Mouse (Mus musculus) hindbrain, embryonic 12.5 days (tissue): ENCODE data around the gene Tex37. TPM values are rescaled to one million over a fixed set of nuclear protein-coding genes. Genes with fewer than 3 reads are reported as not detected.

Source experiments
- ATAC-seq: fragments of 200-750 bp; cut with Nextera tagmentation; 2 replicates; pipeline ENCODE4 v1.8.0; 2017; ENCODE audit warnings: moderate TSS enrichment; ENCODE audit not compliant: low FRiP score
- H3K27ac ChIP-seq: fragments of 300-500 bp; sonication (generic); 2 replicates; pipeline ENCODE4 v1.5.1; 2016; ENCODE audit warnings: mild to moderate bottlenecking
- H3K27me3 ChIP-seq: fragments of 300-500 bp; sonication (generic); 2 replicates; pipeline ENCODE4 v1.6.1; 2016; ENCODE audit warnings: mild to moderate bottlenecking
- H3K36me3 ChIP-seq: fragments of 300-500 bp; sonication (generic); 2 replicates; pipeline ENCODE4 v1.6.1; 2016; ENCODE audit warnings: mild to moderate bottlenecking
- H3K4me1 ChIP-seq: fragments of 300-500 bp; sonication (generic); 2 replicates; pipeline ENCODE4 v1.6.1; 2016
- H3K4me2 ChIP-seq: fragments of 300-500 bp; sonication (generic); replicated peaks from 2 replicates; pipeline ENCODE4 v1.6.1; 2016; ENCODE audit warnings: mild to moderate bottlenecking
- H3K4me3 ChIP-seq: fragments of 300-500 bp; sonication (generic); 2 replicates; pipeline ENCODE4 v1.5.1; 2016; ENCODE audit warnings: mild to moderate bottlenecking
- H3K9ac ChIP-seq: fragments of 300-500 bp; sonication (generic); 2 replicates; pipeline ENCODE4 v1.6.1; 2016; ENCODE audit warnings: mild to moderate bottlenecking, moderate library complexity
- H3K9me3 ChIP-seq: fragments of 300-500 bp; sonication (generic); replicated peaks from 2 replicates; pipeline ENCODE4 v1.6.1; 2016; ENCODE audit warnings: mild to moderate bottlenecking
- WGBS: fragments of 180-500 bp; shearing (Covaris S2); methylation state at CpG from one replicate; pipeline ENCODE4 v1.1.7; 2016; 5-methylcytosine and 5-hydroxymethylcytosine counted together
- polyA plus RNA-seq: library from polyadenylated mRNA; unstranded; fragments of >200 nt; fragmentation: Nextera tagmentation; extraction: Ambion mirVana; gene quantifications from 2 replicates; pipeline ENCODE4 v1.2.1, GENCODE M21; 2016

Gene Tex37
- not detected in 2 replicates for polyA plus RNA-seq

DNA sequence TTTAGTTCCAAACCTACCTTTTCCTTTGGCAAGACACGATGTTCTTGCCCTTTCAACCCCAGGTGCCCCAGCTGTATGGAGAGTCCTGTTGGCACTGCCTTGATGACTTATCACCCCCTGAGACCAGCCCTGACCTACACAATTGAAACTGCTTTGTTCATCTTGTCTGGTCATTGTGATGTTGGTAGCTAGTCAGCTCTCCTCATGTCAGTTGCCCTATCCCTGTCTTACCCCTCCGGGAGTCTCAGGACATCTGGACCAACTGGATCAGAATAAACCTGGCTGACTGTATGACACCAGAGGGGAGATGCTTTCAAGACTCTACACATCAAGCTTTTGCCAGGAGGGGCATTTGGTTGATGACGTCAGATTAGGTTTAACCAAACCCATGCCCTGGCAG is at the start of gene Tex37:
TSS of gene Tex37 (minus strand) at position 101 of the 400 bp plus-strand sequence.
- H3K36me3 ChIP-seq: no peaks in the 10 kb centered on the region
- 87% methylated on average over 3 of the region's 3 CpGs for WGBS
- no peak for ATAC-seq
- no peak within 1 kb of the TSS for H3K27ac ChIP-seq
- peaks cover 9% of the 10 kb centered on the region for H3K4me1 ChIP-seq
- no peak within 1 kb of the TSS for H3K9ac ChIP-seq
- 0 out of 2 replicates have a peak, but pooled peaks cover 3% of the 10 kb centered on the region for H3K27me3 ChIP-seq
- H3K4me2 ChIP-seq: no peak within 1 kb of the TSS
- H3K9me3 ChIP-seq: no peaks in the 10 kb centered on the region
- no peak within 1 kb of the TSS for H3K4me3 ChIP-seq

DNA sequence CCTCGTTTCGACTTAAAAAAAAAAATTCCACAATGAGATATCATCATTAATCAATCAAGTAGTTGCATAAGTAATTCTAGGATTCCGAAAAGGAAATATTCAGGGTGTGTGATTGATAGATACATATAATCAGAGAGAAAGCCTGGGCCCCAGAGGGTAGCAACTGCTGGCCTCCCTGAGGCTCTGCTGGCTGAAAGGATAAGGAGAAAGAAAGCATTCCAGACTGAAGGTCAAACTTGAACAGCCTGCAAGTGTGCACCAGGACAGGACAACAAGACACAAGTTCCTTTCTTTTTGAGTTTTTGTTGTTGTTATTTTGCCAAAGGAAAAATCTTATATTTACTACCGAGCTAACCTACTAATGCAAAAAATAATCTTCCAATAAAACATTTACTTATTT is 49.6 kb upstream of the Tex37 start:
- no peak for ATAC-seq
- no peak overlapping the region for H3K4me2 ChIP-seq
- H3K36me3 ChIP-seq: no peaks in the 10 kb centered on the region

DNA sequence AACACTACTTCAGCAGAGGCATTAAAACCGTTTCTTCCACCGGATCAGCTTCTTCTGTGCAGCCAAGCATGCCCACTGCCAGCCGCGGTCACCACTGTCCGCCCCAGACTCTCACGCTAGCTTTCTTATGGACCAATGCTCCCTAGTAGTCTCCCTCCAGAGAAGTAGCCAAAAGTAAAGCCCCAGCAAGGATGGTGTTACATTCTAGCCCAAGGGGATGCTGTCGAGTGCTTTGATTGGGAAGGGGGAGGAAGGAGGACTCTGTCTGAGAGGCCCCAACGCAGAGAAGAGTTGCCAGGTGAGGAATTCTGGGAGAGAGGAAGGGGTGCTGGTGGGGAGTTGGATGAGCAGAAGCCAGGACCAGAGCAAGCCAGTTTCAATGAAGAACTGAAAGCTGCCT is 48.7 kb upstream of the Tex37 start:
- H3K9me3 ChIP-seq: no peaks in the 10 kb centered on the region
- peak overlapping the region; percentile 17 for H3K4me3 ChIP-seq
- WGBS: 1% methylated on average over 8 of the region's 8 CpGs
- no peak overlapping the region for H3K27ac ChIP-seq
- peaks cover 28% of the 10 kb centered on the region for H3K27me3 ChIP-seq
- peaks cover 11% of the 10 kb centered on the region for H3K4me1 ChIP-seq
- no peak for ATAC-seq
- H3K9ac ChIP-seq: no peak overlapping the region; the same call in 1 of the 2 replicates
- no peaks in the 10 kb centered on the region for H3K36me3 ChIP-seq
- peak overlapping the region; percentile 48 for H3K4me2 ChIP-seq

More for the DNA sequence above, 49.6 kb upstream of the Tex37 start:
- H3K27ac ChIP-seq: no peak overlapping the region
- 54% methylated on average over 4 of the region's 4 CpGs for WGBS
- peaks cover 23% of the 10 kb centered on the region for H3K27me3 ChIP-seq
- H3K4me3 ChIP-seq: no peak overlapping the region
- no peaks in the 10 kb centered on the region for H3K9me3 ChIP-seq
- no peak overlapping the region for H3K9ac ChIP-seq
- peaks cover 11% of the 10 kb centered on the region for H3K4me1 ChIP-seq

DNA sequence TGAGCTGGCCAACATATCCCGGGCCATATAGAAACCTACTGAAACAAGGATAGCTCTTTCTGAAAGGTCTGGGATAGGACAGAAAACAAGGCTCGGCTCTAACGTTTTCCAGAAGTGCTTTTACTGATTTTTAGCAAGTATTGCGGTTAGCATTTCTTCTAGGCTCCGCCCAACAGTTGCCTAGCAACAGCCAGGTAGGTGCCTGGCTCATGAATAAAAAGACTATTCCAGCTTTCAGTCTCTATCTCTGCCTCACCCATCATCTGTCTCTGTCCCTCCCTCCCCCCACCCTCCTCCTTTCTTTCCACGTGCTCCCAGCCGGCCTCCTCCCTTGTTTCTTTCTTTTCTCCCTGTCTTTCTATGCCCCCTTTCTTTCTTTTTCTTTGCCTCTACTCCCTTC is 47.0 kb upstream of the Tex37 start:
- WGBS: 20% methylated on average over 7 of the region's 7 CpGs
- peaks cover 33% of the 10 kb centered on the region for H3K27me3 ChIP-seq

GRCm38 (mm10) chr6:70964116-70964830 is 45.5 kb upstream of the Tex37 start:
- Histone ChIP-seq H3K9ac (no peak overlapping the region), H3K36me3 (no peaks in the 10 kb centered on the region), H3K27me3 (peaks cover 46% of the 10 kb centered on the region), H3K4me1 (peaks cover 11% of the 10 kb centered on the region), H3K4me3 (no peak overlapping the region), H3K4me2 (no peak overlapping the region), H3K27ac (no peak overlapping the region), H3K9me3 (no peaks in the 10 kb centered on the region)
- 22% methylated on average over 6 of the region's 6 CpGs for WGBS
- ATAC-seq: no peak; the same call in 1 of the 2 replicates

More for the DNA sequence above, 47.0 kb upstream of the Tex37 start:
- Histone ChIP-seq H3K4me1 (peaks cover 11% of the 10 kb centered on the region), H3K4me3 (no peak overlapping the region), H3K27ac (no peak overlapping the region), H3K4me2 (no peak overlapping the region), H3K9ac (no peak overlapping the region), H3K9me3 (no peaks in the 10 kb centered on the region), H3K36me3 (no peaks in the 10 kb centered on the region)
- ATAC-seq: no peak

DNA sequence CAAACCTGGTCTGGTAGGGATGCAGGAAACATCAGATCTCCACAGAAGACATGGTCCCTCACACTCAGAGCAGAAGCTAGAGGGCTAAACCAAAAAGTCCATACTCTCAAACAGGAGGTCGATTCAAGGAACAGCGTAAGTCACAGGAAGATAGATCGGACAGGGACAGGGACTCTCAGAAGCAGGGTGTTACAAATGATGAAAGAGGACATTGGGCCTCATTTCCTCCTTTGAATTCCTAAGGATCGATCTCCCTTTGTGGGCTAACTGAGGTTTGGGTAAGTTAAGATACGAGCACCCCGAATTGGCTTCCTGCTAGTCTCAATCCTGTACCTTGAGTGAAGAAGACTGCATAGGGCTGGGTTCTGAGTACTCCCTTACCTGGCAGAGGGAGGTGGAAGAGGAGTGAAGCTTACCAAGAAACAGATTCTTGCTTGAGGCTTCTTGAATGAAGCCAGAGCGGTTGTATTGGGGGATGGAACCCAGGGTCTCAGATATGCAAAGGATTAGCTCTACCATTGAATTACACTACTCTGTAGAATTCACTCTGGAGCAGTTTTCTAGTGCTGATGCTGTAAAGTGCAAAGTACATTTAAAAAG is 38.7 kb upstream of the Tex37 start:
- WGBS: 8% methylated on average over 7 of the region's 7 CpGs
- no peak for ATAC-seq
- H3K36me3 ChIP-seq: no peaks in the 10 kb centered on the region

GRCm38 (mm10) chr6:70956936-70957335 is 38.2 kb upstream of the Tex37 start:
- WGBS: 2% methylated on average over 34 of the region's 34 CpGs
- peak overlapping the region; percentile 87 for H3K4me2 ChIP-seq
- no peaks in the 10 kb centered on the region for H3K36me3 ChIP-seq
- 0 out of 2 replicates have a peak overlapping the region, but pooled peaks have one; percentile 9 for H3K9ac ChIP-seq
- H3K4me3 ChIP-seq: peak overlapping the region; percentile 46
- H3K27ac ChIP-seq: no peak overlapping the region
- H3K4me1 ChIP-seq: peaks cover 9% of the 10 kb centered on the region
- ATAC-seq: peak; percentile 23; the same call in 1 of the 2 replicates
- peaks cover 78% of the 10 kb centered on the region for H3K27me3 ChIP-seq
- H3K9me3 ChIP-seq: no peaks in the 10 kb centered on the region

More for the DNA sequence above, 38.7 kb upstream of the Tex37 start:
- 0 out of 2 replicates have a peak overlapping the region, but pooled peaks have one; percentile 46 for H3K4me3 ChIP-seq
- H3K27me3 ChIP-seq: peaks cover 76% of the 10 kb centered on the region
- H3K9me3 ChIP-seq: no peaks in the 10 kb centered on the region
- no peak overlapping the region for H3K27ac ChIP-seq
- H3K4me1 ChIP-seq: peaks cover 9% of the 10 kb centered on the region
- H3K4me2 ChIP-seq: peak overlapping the region; percentile 87; the same call in 1 of the 2 replicates
- H3K9ac ChIP-seq: no peak overlapping the region

DNA sequence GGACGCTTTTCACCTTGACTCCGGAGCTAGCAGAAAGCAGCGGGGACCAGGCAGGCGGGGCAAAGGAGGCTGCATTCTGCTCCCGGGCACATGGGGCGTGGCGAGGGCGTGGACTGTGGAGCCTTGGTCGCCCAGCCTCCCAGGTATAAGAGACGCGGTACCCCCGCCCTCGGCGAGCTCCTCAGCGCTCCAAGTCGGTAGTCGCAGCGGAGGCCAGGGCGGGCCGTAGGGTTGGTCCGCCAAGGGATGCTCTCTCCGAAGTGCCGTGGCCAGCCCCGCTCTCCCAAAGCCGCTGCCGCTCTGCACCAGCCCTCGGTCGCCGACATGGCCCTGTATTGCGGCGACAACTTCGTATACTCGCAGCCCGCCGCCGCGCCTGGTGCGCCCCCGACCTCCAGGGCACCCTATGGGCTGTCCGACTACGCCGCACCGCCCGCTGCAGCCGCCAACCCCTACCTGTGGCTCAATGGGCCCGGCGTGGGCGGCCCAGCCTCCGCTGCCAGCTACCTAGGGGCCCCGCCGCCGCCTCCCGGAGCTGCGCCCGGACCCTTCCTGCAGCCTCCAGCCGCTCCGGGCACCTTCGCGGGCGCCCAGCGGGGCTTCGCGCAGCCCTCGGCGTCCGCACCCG is 37.7 kb upstream of the Tex37 start, which contains the start of gene Foxi3:
TSS of gene Foxi3 (plus strand) at position 247 of the 628 bp plus-strand sequence.
- peak; percentile 65 for ATAC-seq
- 1% methylated on average over 67 of the region's 67 CpGs for WGBS
- Histone ChIP-seq H3K9ac (0 out of 2 replicates have a peak within 1 kb of the TSS, but pooled peaks have one; percentile 9), H3K4me1 (peaks cover 9% of the 10 kb centered on the region), H3K4me2 (peak within 1 kb of the TSS; percentile 87), H3K27me3 (peaks cover 78% of the 10 kb centered on the region), H3K36me3 (no peaks in the 10 kb centered on the region), H3K9me3 (no peaks in the 10 kb centered on the region), H3K4me3 (peak within 1 kb of the TSS; percentile 46), H3K27ac (no peak within 1 kb of the TSS)

DNA sequence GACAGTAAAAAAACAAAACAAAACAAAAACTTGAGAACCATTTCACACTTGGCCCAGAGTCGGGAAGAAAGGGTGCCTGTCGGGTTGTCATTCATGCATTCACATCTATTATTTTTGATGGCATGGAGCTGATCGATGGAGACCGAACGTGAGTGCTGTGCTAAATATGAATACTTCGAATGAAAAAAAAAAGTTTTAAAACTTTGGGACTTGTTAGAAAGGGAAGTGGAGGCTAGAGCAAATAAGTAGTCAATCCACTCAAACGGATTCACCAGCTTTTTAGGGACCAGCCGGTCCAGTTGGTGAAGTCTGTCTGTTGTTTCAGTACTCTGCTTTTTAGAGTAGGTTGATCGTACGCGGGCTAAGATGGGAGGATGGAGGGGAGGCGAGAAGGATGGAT is 37.1 kb upstream of the Tex37 start:
- Histone ChIP-seq H3K36me3 (no peaks in the 10 kb centered on the region), H3K27ac (no peak overlapping the region), H3K4me1 (peaks cover 9% of the 10 kb centered on the region), H3K4me2 (peak overlapping the region; percentile 87), H3K27me3 (peaks cover 75% of the 10 kb centered on the region), H3K9me3 (no peaks in the 10 kb centered on the region), H3K4me3 (peak overlapping the region; percentile 46), H3K9ac (no peak overlapping the region)
- 2% methylated on average over 12 of the region's 12 CpGs for WGBS
- no peak for ATAC-seq

DNA sequence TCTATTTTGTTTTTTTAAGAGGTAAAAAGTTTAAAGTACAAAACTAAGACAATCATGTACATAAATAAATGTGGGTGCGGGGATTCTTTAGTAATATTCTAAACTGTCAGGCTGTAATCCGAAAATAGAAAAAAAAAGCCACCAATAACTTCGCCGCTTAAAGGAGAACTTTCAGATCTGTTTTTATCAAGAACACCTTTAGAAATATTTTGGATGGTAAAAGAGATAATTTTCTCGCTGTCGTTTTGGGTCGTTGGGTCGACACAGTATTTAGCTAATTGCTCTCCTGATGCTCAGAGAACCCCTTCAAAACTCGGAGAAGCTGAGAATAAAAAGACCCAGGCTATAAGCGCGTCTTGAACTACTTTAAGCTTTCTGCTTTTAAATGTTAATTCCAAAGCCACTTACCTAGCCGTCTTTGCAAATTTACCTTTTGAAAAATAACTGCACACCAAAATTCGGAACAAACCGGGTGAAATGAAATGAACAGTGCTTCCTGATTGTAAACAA is 36.6 kb upstream of the Tex37 start:
- H3K4me1 ChIP-seq: peaks cover 9% of the 10 kb centered on the region
- 4% methylated on average over 14 of the region's 14 CpGs for WGBS
- peaks cover 70% of the 10 kb centered on the region for H3K27me3 ChIP-seq

GRCm38 (mm10) chr6:70954040-70954439 is 35.3 kb upstream of the Tex37 start:
- no peak overlapping the region for H3K27ac ChIP-seq
- 11% methylated on average over 6 of the region's 6 CpGs for WGBS
- no peak for ATAC-seq
- no peak overlapping the region for H3K4me2 ChIP-seq
- H3K4me1 ChIP-seq: peaks cover 9% of the 10 kb centered on the region
- no peak overlapping the region for H3K4me3 ChIP-seq
- H3K27me3 ChIP-seq: peaks cover 61% of the 10 kb centered on the region
- no peaks in the 10 kb centered on the region for H3K36me3 ChIP-seq
- H3K9ac ChIP-seq: no peak overlapping the region
- no peaks in the 10 kb centered on the region for H3K9me3 ChIP-seq

More for the DNA sequence above, 36.6 kb upstream of the Tex37 start:
- no peak overlapping the region for H3K27ac ChIP-seq
- no peak overlapping the region for H3K9ac ChIP-seq
- no peaks in the 10 kb centered on the region for H3K9me3 ChIP-seq
- no peak overlapping the region for H3K4me3 ChIP-seq
- H3K4me2 ChIP-seq: no peak overlapping the region
- no peaks in the 10 kb centered on the region for H3K36me3 ChIP-seq
- ATAC-seq: no peak

DNA sequence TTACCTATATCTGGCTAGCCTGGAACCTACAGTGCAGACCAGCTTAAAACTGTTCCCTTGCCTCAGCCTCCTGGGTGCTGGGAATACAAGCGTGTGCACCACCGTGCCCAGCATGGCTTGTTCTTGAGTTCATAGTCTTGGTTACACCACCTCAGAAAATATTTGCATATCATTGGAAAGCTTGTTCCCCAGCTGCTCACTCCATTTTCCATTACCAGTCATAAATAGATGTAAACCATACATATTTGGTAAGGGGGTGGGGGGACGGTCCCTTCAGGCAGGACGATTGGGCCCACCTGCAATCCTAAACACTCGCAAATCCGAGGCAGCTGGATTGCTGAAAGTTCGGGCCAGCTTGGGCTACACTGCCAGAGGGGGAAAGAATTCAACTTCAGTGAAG is 34.5 kb upstream of the Tex37 start:
- WGBS: 78% methylated on average over 7 of the region's 7 CpGs
- no peaks in the 10 kb centered on the region for H3K36me3 ChIP-seq
- peaks cover 54% of the 10 kb centered on the region for H3K27me3 ChIP-seq
- H3K9me3 ChIP-seq: no peaks in the 10 kb centered on the region
- no peak overlapping the region for H3K27ac ChIP-seq
- no peak overlapping the region for H3K4me2 ChIP-seq
- no peak overlapping the region for H3K9ac ChIP-seq
- ATAC-seq: no peak
- no peak overlapping the region for H3K4me3 ChIP-seq
- peaks cover 9% of the 10 kb centered on the region for H3K4me1 ChIP-seq
